Mouse (Mus musculus): Measurements from ENCODE around the gene Dppa1. TPM values are rescaled to one million over a fixed set of nuclear protein-coding genes. Genes with fewer than 3 reads are reported as not detected.
"Not testable (repeated sequence)": the region's sequence is repeated elsewhere in the genome, so short reads cannot be mapped to it uniquely, and the experiment has no call there.

Dppa1 gene
- total RNA-seq (2021) = not detected
- long read RNA-seq, experiment 1 = 0 reads
- long read RNA-seq, experiment 2 = 0 reads

DNA sequence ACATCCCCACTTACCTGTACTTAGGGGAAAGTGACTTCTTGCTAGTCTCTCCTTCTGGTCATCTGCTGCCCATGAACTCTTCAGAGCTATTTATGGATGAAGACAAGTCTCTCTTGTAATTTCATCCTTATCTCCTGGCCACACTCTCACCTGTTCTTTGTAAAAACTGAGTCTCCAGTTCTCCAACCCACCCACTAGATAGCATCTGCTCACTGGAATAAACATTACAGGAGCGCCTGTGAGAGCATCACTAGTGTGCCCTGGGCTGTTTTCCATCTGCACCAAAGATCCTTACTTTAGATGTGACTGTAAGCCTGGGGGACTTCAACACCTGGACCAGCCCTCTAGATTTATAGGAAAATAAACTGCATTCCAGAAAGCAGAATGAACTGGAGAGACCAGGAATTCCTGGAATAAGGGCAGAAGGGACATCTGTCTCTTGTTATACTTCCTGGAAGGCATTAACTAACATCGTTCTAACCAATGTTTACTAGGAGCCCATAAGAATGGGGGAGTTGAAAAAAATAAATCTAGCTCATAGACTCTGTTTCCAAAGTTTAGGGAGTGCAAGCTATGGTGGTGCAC lies at the start of gene Dppa1:
Gene Dppa1, minus strand, starts transcription at position 51 of the 585 bp plus-strand sequence.
- DNase-seq = no peak

DNA sequence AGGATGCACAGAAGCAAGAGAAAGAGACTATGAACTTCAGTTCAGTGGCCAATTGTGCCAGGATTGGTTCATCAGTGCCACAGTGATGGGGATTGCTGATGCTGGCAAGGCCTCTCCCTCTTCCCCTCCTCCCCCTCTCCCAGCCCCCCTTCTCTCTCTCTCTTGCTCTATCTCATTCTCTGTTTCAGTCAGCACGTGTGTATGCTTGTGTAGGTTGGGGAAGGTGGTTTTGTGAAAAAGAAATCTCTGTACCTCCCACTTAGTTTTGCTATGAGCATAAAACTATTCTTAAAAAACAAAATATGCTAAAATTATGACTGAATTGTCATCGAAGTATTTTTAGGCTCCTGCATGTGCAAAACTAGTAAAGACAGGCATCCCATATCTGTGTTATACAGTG lies 38.9 kb upstream of the Dppa1 start:
- no peak for DNase-seq

DNA sequence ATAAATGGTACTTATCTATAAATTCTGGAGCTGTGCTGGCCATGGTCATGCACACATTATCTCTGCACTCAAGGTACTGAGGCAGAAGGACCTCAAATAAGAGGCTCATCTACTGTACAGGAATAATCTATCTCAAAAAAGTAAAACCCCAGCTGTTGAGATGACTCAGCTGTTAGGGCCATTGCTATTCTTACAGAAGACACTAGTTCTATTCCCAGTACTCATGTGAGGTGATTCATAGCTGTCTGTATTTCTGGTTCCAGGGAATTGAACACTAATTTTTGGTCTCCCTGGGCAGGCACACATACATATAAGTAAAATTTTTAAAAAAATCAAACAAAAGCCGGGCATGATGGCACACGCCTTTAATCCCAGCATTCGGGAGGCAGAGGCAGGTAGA lies 38.0 kb upstream of the Dppa1 start:
- no peak for DNase-seq

DNA sequence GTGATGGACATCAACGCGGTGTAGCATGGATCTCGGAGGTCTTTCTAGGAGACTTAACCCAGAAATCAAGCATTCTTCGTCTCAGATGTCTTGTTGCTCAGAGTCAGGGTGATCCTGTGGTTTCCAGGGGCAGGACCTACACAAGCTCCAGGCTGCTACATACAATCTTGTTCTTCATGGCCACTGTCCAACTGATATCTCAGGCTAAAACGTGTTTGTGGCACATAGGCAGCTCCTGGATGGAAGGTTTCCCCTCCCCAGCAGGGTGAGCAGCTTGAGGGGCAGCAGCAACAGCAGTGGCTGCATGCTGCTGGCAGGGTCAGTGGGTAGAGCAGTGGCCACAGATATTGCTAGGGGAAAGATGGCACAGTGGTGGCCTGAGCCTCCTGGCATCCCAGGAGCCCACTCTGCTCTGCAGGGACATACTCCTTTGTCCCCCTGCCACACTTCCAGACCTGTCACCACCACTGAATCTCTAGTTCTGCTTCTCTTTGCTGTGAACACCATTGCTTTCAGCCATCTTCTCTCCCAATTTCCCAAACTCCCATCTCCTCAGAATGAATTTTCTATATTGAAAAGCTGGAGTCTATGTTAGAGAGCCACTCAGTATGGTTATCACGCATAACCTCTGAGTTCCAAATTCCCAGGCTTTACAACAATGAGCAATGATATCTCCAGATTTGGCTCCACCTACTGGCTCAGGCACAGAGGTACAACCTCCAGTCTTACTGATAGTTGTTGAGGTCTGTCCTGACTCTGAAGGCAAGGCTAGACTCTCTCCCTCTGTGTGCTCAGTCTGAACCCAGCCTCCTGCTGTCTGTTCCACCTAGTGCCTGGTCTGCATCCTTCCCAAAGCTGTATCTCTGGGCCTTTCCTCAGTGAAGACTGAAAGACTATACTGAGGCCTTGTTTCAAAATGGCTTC lies 36.8 kb upstream of the Dppa1 start:
- DNase-seq = no peak

DNA sequence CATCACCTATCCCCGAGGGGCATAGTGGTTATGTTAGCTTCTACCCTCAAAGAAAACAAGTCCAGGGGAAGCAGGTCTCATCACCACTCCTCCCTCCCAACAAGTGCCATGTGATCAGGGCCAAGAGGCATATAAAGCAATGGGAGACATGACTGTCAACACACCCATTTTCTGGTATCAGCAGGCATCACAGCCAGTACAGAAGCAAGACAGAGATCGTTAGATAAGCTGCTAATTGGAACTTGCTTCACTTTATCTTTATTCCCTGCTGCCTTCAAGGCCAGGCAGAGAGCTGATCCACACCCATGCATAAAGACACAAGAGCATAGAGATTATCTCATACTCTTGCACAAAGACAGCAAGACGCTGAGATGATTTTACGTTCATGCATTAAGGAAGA lies 34.2 kb upstream of the Dppa1 start:
- no peak for DNase-seq

DNA sequence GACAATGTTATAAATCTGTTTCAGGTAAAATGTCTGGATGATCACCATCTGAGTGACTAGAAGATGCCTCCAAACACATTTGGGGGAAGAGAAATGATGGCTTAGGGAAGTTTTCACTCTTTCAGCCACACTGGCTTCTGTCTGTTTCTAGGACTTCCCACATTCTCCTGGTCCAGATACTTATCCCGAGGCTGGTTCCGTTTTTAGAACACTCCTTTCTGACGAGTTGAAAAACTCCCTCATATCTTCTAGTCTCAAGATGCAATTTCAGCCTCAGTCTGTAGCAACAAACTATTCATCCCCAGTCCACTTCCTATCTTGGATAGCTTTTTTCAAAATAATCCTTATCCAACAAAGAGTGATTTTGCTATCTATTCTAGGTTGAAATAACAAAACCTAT lies 23.4 kb upstream of the Dppa1 start:
- DNase-seq = no peak

DNA sequence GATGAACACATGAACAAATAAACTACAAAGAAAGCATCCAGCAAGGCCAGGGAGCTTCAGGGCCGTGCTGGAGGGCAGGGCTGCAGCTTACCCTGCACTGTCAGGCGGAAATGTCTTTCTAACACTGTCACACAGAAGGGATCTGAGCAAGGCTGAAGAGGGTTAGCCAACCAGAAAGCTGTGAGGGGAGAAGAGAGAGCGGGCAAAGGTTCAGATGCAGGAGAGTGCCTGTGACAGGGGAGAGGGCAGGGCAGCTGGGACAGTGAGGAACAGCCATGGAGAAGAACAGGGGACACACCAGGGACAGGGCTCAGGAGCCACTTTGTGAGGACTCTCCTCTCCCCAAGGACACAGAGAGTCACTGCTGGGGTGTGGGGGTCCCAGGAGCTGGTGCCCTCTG lies 20.6 kb upstream of the Dppa1 start:
- DNase-seq = not testable (repeated sequence)

DNA sequence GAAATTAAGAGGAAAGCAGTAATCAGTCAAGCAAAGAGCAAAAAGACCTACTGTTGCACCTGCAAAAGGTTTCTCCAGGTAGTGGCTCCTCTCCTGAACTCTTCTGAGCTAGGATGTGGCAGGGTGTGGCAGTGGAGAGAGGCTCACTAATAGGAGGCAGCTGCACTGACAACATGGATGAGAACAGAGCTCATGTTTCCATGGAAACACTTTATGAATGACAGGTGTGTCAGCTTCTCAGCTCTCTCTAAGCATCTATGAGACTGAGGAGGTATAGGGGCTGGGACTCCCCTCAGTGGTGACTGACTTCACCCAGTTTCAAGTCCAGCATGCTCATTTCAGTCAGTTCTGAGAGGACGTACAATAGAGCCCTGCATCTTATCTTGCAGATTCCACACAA lies 15.8 kb upstream of the Dppa1 start:
- DNase-seq = no peak

DNA sequence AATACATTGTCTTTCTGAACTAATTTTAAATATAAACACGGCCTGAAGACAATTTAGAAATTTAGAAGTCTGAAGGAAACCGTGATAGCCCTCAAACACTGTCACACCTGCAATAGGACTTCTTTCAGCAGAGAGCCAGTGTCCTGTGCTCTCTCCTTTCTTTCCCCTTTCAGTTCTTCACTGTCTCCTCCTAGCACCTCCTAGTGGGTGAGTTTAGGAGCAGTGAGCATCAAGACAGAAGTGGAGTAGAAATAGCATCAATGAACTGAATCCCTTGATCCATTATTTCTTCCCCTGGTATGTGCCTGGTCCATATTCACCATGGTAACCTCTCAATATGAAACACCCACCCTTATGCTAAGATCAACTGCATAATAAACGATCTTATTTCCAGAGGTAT lies 7.5 kb upstream of the Dppa1 start:
- no peak for DNase-seq

DNA sequence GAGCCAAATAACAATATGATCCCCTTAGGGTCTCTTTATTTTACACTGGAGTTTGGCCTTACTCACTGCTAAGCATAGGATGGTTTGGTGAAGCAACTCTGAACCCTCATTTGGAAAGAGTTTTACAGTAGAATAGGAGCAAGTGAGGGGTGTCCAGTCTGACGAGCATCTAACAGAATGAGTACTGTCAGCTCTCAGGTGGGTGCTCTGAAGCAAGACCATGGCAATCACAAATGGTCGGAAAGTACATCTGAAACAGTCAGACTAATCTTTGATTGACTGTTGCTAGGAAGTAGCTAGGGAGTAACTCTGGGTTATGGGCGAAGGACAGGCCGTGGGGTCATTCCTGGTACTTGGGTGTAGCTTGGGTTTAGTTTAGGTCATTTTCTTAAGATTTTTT lies 6.5 kb upstream of the Dppa1 start:
- not testable (repeated sequence) for DNase-seq

DNA sequence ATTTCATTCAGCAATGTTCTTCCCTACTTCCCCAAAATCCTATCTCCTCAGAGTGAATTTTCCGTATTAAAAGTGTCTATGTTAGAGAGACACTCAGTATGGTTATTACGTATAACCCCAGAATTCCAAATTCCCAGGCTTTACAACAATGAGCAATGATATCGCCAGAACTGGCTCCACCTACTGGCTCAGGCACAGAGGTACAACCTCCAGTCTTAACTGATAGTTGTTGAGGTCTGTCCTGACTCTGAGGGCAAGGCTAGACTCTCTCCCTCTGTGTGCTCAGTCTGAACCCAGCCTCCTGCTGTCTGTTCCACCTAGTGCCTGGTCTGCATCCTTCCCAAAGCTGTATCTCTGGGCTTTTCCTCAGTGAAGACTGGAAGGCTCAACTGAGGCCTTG lies 2.6 kb upstream of the Dppa1 start:
- no peak for DNase-seq

DNA sequence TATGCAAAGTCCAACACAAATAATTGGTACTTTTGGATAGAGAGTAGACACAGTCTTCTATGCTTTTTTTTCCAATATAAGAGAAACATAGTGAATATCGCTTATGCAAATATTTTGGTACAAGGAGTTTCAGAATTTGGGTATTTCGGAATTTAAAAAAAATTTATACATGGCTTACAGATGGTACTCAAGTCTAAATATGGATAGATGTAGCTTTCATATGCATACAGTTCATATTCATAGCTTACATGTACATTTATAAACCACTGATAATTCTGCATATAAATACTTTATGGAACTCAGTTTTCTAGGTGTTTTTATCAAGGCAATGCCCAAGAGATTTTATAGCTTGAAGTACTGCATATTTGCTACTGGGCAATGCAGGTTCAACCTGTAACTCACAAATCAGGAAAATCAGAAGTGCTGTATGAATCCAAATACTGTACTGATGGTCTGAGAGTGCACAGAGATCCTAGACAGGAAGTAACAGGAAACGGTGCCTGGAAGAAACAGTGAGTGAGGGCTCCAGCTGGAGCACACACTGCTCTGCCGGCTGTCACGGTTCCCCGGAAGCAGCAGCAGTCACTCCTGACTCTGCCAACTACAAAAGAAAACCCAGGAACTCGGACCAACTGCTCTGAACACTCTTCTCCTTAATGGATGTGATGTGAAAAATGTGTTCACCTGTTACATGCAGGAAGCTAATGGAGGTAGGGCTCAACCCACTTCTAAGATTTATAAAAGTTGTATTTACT lies 8.5 kb downstream of the Dppa1 start:
- DNase-seq = no peak

DNA sequence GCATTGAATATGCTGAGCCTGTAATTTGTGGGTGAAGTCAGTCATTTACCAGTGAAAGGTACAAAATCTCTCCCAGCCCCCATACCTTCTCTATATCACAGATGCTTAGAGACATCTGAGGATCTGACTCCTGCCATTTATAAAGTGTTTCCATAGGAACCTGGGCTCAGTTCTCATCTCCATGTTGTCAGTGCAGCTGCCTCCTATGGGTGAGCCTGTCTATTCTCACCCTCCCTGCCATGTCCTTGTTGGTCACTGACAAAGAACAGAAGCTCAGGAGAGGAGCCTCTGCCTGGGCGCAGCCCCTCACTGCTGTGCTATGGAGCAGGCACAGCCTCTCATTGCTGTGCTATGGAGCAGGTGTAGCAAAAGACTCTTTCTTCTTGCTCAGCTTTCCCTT lies 9.1 kb downstream of the Dppa1 start:
- DNase-seq = no peak

DNA sequence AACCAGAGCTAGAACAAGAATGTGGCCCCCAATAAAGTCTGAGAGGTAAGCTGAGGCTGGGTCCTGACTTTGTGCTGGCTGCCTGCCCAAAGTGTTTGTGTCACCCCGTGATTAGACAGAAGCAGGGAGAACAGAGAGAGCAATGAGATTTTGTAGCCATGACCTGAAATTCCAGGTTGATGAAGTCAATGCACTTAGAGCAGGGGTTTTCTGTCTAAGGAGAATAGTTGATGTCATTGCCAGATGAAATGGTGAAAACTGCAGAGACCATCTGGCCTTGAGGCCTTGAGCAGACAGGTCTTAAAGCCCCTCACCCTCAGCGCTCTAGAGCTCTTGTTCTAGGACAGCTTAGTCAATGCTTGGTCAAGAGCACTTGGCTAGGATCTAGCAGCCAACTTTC lies 36.6 kb downstream of the Dppa1 start:
- DNase-seq = no peak

DNA sequence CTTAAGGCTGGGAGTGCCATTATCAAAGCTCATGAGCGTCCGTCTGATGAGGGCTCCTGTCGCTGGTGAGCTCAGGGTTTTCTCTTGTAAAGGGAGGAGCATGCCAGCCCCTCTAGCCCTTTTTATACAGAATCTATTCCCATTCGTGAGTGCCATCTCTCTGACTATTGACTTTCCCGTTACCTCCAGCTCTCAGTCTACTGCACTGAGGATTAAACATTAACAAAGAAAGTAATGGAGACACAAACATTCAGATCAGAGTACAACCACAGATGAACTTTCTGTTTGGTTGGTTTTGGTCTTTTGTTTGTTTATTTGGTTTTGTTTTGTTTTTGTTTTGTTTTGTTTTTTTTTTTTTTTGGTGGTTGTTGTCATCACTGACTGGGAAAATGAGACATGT lies 46.3 kb downstream of the Dppa1 start:
- no peak for DNase-seq

DNA sequence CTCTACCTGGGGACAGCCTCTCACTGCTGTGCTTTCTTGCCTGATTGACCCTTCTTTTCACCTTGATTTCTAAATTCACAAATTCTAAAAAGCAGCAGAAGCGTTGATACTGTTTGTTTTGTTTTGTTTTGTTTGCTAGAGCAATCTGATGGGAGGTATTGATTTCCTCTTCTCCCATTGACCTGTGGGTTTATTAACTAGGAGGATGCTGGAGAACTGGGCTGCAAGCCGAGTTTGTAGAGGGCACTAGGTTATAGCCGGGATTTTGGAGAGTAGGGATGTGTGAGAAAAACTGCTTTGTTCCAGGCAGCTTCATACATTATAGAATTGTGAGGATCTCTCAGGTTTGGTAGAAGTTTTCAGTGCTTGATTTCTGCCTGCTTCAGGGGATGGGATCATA lies 48.6 kb downstream of the Dppa1 start:
- DNase-seq = no peak

DNA sequence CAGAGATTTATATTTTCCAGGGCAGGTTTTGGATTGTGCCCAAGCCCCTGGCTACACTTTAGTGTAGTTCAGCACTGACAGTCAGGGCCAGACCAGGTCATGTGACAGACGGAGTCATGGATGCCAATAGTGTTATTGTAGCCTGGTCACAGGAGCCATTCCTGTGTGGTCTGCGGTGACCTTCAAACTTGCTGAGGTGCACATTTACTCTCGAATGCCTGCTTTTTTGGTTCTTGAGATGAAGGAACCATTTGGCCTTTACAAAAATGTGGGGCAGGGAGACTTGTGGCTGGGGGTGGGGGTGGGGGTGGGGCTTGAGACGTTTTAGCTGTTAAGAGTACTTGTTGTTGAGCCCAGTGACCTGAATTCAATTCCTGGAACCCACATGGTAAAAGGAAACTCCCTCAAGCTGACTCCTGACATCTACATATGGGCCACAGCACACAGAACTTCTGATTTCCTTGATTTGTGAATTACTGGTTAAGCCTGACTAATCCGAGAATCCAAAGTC lies 50.2 kb downstream of the Dppa1 start:
- no peak for DNase-seq

DNA sequence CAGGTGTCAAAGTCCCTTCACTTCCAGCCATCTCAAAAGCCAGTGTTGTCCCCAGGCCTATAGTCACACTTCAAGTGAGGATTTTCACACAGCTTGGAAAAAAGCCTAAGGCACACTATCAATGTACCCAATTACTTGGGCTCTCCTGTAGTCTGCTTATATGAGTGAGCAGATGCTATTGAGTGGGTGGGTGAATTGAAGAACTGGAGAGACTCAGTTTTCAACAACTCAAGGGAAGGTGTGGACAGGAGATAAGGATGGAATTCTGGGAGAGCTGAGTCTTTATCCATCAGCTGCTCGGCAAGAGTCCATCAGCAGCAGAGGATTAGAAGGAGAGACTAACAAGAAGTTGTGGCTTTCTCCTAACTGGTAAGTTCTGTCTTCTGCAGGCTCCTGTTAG lies 57.7 kb downstream of the Dppa1 start, which contains the start of gene BC053393:
Gene BC053393, plus strand, starts transcription at position 210 of the 400 bp plus-strand sequence.
- DNase-seq = no peak

DNA sequence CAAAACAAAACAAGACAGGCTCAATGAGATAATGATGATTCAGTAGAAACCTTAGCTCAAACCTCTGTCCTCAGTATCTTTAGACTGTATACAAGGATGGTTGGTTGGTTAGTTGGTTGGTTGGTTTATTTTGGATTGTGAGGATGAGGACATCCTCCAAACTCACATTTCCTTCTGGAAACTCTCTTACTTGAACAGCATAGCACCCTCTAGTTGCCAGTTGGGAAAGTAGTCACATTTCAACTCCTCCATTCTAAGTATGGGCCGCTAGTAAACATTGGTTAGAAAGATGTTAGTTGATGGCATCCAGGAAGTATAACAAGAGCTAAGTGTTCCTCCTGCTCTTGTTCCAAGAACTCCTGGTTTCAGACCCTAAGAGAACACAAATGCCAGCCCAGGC lies 60.0 kb downstream of the Dppa1 start:
- no peak for DNase-seq

DNA sequence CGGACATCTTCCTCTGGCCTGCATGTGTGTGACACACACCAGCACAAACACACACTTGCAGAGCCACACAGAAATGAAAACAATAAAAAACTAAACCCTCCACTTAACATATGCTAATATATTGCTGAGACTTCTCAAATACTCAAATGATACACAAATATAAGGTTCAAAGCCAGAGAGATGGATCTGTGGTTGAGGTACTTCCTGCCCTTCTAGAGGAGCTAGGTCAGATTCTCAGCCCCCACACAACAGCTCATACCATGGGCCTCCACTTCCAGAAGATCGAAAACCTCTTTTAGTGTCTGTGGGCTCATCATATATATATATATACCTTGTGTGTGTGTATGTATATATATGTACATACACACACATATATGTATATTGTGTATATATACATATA lies 63.1 kb downstream of the Dppa1 start:
- no peak for DNase-seq

DNA sequence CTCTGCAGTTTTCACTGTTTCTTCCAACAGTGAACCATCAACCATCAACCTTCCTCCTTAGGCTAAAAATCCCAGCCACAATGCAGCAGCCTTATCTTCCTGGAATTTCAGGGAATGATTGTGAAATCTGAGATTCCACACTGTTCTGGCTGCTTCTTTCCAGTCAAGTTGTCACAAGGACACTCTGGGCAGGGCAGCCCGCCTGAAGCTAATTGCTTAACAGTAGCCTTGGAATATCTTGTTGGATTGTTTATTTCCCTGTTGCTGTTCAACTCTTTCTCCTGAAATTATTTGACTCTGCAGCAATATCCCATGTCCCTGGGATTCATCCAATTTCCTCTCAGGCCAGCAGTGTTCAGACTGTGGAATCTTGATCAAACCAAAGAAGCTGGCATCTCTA lies 64.4 kb downstream of the Dppa1 start:
- DNase-seq = peak; percentile 12

DNA sequence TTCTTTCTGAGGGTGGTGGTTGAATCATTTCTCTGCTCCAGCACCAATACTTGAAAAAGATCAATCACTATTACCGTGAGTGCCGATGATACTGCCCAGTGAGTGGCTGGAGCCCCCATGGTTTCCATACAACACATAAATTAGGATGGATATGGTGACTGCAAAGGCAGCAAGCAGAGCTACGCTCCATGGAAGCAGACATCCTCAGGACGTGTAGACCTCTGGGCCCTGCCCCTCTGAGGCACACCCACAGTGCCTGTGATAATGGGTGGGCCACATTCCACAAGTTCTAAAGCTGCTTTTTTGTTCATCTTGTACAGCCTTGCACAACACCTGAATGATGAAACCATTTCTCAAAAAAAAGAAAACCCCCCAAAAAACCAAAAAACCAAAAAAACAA lies 68.0 kb downstream of the Dppa1 start:
- no peak for DNase-seq
